Mouse (Mus musculus): ENCODE data around the gene Mustn1.

The Mustn1 gene

GRCm38 (mm10) chr14:30923375-30924105 is 44.5 kb downstream of the Mustn1 start, which contains the start of gene Itih3:
Gene Itih3 (minus strand): TSS chr14:30923760.
- in situ Hi-C loops (cut with MboI; ENCODE audit: low pct_unique_long_range_greater_than_20kb in 1 of 2, low sequenced_read_pairs in 2 of 2, unreplicated experiment in 1 of 2), result no loop called here

- in situ Hi-C loops (cut with MboI; ENCODE audit: low pct_unique_long_range_greater_than_20kb in 1 of 2, low sequenced_read_pairs in 2 of 2, unreplicated experiment in 1 of 2), result no loop called here
Measured at GRCm38 (mm10) chr14:30925492-30925891, 46.5 kb downstream of the Mustn1 start.

- in situ Hi-C loops (cut with MboI; ENCODE audit: low pct_unique_long_range_greater_than_20kb in 1 of 2, low sequenced_read_pairs in 2 of 2, unreplicated experiment in 1 of 2), result no loop called here
Measured at GRCm38 (mm10) chr14:30930386-30930785, 51.4 kb downstream of the Mustn1 start.
